Mouse (Mus musculus) intestine, postnatal 0 days (tissue): ENCODE results near the gene Dand5. TPM values are rescaled to one million over a fixed set of nuclear protein-coding genes. Genes with fewer than 3 reads are reported as not detected.

Source experiments
- ATAC-seq: fragments of 200-750 bp; cut with Nextera tagmentation; 2 replicates; pipeline ENCODE4 v1.8.0; 2017; ENCODE audit warnings: mild to moderate bottlenecking, moderate TSS enrichment, moderate library complexity
- H3K27ac ChIP-seq: fragments of 300-500 bp; sonication (generic); 2 replicates; pipeline ENCODE4 v1.5.1; 2014; ENCODE audit warnings: mild to moderate bottlenecking, low read depth, low read length, moderate library complexity
- H3K27me3 ChIP-seq: fragments of 300-500 bp; sonication (generic); replicated peaks from 2 replicates; pipeline ENCODE4 v1.6.1; 2014; ENCODE audit warnings: low read length, mixed read lengths; ENCODE audit not compliant: control insufficient read depth, insufficient read depth
- H3K36me3 ChIP-seq: fragments of 300-500 bp; sonication (generic); 2 replicates; pipeline ENCODE4 v1.6.1; 2014; ENCODE audit warnings: mild to moderate bottlenecking, moderate library complexity; ENCODE audit not compliant: control insufficient read depth, insufficient read depth
- H3K4me1 ChIP-seq: fragments of 300-500 bp; sonication (generic); replicated peaks from 2 replicates; pipeline ENCODE4 v1.6.1; 2014; ENCODE audit warnings: antibody characterized with exemption, low read length, mixed read lengths; ENCODE audit not compliant: control insufficient read depth, insufficient read depth
- H3K4me2 ChIP-seq: fragments of 300-500 bp; sonication (generic); replicated peaks from 2 replicates; pipeline ENCODE4 v1.6.1; 2014; ENCODE audit warnings: low read depth, mild to moderate bottlenecking, moderate library complexity
- H3K4me3 ChIP-seq: fragments of 300-500 bp; sonication (generic); 2 replicates; pipeline ENCODE4 v1.5.1; 2014; ENCODE audit warnings: low read depth, low read length
- H3K9ac ChIP-seq: fragments of 300-500 bp; sonication (generic); 2 replicates; pipeline ENCODE4 v1.6.1; 2014; ENCODE audit warnings: mild to moderate bottlenecking, low read depth, low read length
- H3K9me3 ChIP-seq: fragments of 300-500 bp; sonication (generic); 2 replicates; pipeline ENCODE4 v1.6.1; 2016; ENCODE audit warnings: mixed run types; ENCODE audit not compliant: control insufficient read depth
- CTCF ChIP-seq: sonication (generic); IDR thresholded peaks from 2 replicates; pipeline ENCODE4 v1.5.1; 2016; ENCODE audit warnings: low read depth, mild to moderate bottlenecking, control low read depth, antibody characterized with exemption, moderate library complexity
- WGBS: fragments of 180-500 bp; shearing (Covaris S2); extraction: QIAGEN DNeasy Blood & Tissue Kit; methylation state at CpG from one replicate; pipeline ENCODE4 v1.1.7; 2014; 5-methylcytosine and 5-hydroxymethylcytosine counted together
- polyA plus RNA-seq: library from polyadenylated mRNA; unstranded; fragments of >200 nt; fragmentation: Nextera tagmentation; extraction: Ambion mirVana; gene quantifications from 2 replicates; pipeline ENCODE4 v1.2.1, GENCODE M21; 2015

Gene Dand5
- polyA plus RNA-seq, 1 experiment from 2014 or later: 2.2 TPM

DNA sequence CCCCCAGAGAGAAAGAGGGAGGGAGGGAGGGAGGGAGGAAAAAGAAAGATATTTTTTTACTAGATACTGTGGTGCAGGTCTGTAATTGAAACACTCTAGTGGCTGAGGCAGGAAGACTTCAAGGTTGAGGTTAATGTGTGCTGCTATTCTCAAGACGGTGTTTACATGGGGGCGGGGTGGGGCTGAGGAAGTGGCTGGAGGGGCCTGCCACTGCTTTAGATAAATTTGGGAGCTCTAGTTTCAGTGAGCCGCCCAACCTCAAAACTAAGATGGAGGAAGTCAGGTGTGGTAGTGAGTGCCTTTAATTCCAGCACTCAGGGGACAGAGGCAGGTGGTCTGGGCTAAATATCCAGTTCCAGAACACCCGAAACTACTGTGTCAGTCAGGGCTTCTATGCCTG is 3.0 kb upstream of the Dand5 start:
- Histone ChIP-seq H3K27me3 (no peaks in the 10 kb centered on the region), H3K4me3 (no peak overlapping the region), H3K9ac (no peak overlapping the region), H3K9me3 (no peaks in the 10 kb centered on the region), H3K27ac (no peak overlapping the region), H3K36me3 (no peaks in the 10 kb centered on the region; the same call in 1 of the 2 replicates), H3K4me2 (no peak overlapping the region), H3K4me1 (no peaks in the 10 kb centered on the region)
- TF ChIP-seq CTCF: no peak
- WGBS: 49% methylated on average over 4 of the region's 4 CpGs
- ATAC-seq: no peak

DNA sequence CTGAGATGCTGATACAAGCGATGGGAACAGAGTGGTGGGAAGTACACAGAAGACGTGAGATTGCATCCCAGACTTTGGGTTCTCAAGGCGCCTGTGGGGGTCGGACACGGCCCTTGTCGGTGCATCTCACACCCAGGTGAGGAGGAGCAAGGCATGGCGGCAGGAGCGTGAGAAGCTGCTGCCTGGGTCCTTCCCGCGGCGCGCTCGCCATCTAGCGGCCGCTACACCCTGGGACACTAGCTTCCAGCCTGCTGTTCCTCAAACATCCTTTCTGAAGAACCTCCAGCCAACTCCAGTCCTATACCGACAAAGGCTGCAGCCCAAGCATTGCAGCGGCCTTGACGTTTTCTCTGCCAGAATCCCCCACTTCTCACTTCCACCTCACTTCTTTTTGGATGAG is 1.0 kb upstream of the Dand5 start:
- Histone ChIP-seq H3K36me3 (no peaks in the 10 kb centered on the region; the same call in 1 of the 2 replicates), H3K4me1 (no peaks in the 10 kb centered on the region), H3K4me3 (no peak overlapping the region), H3K9me3 (no peaks in the 10 kb centered on the region), H3K27me3 (no peaks in the 10 kb centered on the region), H3K4me2 (0 out of 2 replicates have a peak overlapping the region, but pooled peaks have one; percentile 17), H3K27ac (no peak overlapping the region), H3K9ac (no peak overlapping the region)
- WGBS: 2% methylated on average over 18 of the region's 18 CpGs
- peak; percentile 93 for TF ChIP-seq CTCF
- peak; percentile 55; the same call in 1 of the 2 replicates for ATAC-seq

DNA sequence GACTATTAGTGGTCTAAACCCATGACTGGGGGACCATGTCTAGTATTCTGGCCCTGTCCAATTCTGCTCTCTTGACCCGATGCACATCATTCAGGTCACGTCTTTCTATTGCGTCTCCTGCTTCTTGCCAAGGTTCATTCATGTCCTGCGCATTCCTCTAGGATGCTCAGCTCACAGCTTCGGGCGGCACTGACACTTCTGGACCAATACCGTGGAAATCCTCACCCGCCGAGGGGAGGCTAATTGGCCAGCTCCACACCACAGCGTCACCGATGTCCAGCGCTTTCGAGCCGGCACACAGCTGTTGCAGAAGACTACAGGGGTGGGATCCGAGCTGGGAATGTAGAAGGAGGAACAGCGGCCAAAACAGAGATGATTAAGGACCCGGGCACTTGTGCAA is 6.5 kb downstream of the Dand5 start:
- Histone ChIP-seq H3K9ac (no peak overlapping the region), H3K27me3 (peaks cover 27% of the 10 kb centered on the region), H3K27ac (no peak overlapping the region), H3K36me3 (no peaks in the 10 kb centered on the region), H3K4me3 (no peak overlapping the region), H3K4me1 (no peaks in the 10 kb centered on the region), H3K9me3 (no peaks in the 10 kb centered on the region), H3K4me2 (no peak overlapping the region)
- WGBS: 78% methylated on average over 17 of the region's 17 CpGs
- no peak for TF ChIP-seq CTCF
- no peak for ATAC-seq

DNA sequence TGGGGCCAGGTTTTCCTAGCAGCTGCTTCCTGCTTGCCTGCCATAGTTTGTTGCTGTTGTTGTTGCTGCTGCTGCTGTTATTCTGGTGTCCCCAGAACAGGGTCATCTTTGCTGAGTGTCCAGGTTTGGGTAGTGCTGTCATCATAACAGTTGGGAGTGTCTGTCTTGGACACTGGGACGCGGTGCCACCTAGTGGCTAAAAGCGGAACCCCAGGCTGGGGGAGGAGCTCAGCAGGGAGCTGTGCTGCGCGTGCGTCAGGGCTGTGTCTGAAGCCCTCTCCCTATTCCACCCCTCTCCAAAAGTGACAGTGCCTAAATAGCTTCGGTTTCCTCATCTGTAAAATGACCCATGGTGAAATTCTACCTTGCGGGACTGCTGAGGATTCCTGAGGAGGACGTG is 7.1 kb downstream of the Dand5 start:
- Histone ChIP-seq H3K9ac (no peak overlapping the region), H3K4me2 (no peak overlapping the region), H3K27ac (0 out of 2 replicates have a peak overlapping the region, but pooled peaks have one; percentile 21), H3K9me3 (no peaks in the 10 kb centered on the region), H3K36me3 (no peaks in the 10 kb centered on the region), H3K4me3 (no peak overlapping the region), H3K27me3 (peaks cover 33% of the 10 kb centered on the region), H3K4me1 (no peaks in the 10 kb centered on the region)
- TF ChIP-seq CTCF: peak; percentile 97
- WGBS: 13% methylated on average over 9 of the region's 9 CpGs
- peak; percentile 56; the same call in 1 of the 2 replicates for ATAC-seq

DNA sequence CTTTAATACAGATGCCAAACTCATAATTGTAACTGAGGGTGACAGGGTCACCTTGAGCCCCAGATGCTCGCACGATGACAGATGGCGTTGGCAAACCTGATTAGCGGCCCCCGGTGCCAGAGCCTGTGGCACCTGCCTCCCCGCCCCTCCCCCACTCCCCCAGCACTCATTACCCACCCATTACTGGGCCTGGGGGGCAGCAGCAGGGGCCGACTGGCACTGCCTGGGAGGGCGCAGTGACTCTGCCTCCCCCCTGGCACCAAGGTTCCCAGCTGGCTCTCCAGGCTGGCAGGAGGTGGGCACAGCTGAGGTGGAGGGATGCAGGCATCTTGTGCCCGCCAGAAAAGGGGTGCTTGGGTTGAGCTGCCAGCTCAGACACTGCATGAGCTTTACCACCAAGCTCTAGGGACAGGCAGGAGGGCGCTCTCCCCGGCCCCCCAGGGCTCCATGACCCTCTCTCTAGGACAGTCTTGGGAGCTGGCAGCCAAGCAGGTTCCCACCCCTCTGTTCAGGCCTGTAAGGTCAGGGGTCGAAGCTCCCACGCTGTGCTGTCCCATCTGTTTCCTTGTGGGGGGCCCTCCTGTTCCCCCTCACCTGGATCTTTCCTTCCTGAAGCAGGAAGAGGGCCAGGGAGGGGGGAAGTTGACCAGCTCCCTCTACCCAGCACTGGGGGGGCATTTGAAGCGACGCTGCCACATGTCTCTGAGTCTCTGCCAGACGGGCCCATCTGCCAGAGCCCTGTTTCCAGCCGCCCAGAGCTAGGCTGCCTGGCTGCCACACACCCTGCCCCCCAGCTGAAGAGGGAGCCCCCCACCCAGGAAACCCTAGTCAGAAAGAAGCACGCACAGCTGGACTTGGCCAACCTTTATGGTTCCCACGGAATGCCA is 7.8 kb downstream of the Dand5 start:
- H3K4me1 ChIP-seq: no peaks in the 10 kb centered on the region
- 0 out of 2 replicates have a peak, but pooled peaks have one; percentile 11 for ATAC-seq
- H3K27me3 ChIP-seq: peaks cover 36% of the 10 kb centered on the region
- no peaks in the 10 kb centered on the region for H3K36me3 ChIP-seq
- no peak overlapping the region for H3K9ac ChIP-seq
- no peak for TF ChIP-seq CTCF
- no peaks in the 10 kb centered on the region for H3K9me3 ChIP-seq
- H3K4me2 ChIP-seq: no peak overlapping the region
- 0 out of 2 replicates have a peak overlapping the region, but pooled peaks have one; percentile 21 for H3K27ac ChIP-seq
- WGBS: 47% methylated on average over 19 of the region's 19 CpGs
- no peak overlapping the region for H3K4me3 ChIP-seq

DNA sequence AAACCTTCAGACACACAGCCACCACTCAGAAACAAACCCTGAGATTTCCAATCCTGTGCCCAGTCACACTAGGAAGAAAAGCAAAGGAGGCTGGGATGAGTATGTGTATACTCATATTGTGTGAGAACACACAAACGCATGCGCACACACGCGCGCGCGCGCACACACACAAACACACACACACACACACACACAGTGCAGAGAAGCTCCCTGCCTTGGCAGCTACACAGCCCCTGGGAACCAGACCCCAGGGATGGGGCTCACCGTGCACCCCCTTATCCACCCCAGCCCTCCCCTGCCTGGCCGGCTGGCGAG is 8.4 kb downstream of the Dand5 start:
- WGBS: 83% methylated on average over 11 of the region's 11 CpGs
- ATAC-seq: no peak
- Histone ChIP-seq H3K36me3 (no peaks in the 10 kb centered on the region), H3K4me1 (no peaks in the 10 kb centered on the region), H3K4me3 (no peak overlapping the region), H3K4me2 (no peak overlapping the region), H3K9me3 (no peaks in the 10 kb centered on the region), H3K9ac (no peak overlapping the region), H3K27me3 (peaks cover 42% of the 10 kb centered on the region), H3K27ac (no peak overlapping the region)
- TF ChIP-seq CTCF: no peak
